Mouse (Mus musculus): ENCODE data around the gene Shkbp1. TPM values are rescaled to one million over a fixed set of nuclear protein-coding genes. Genes with fewer than 3 reads are reported as not detected.

The Shkbp1 gene
- polyA plus RNA-seq, 2 experiments, result 30.5 to 58.7 TPM

- no peaks in the 10 kb centered on the region for H3K36me3 ChIP-seq (ENCODE audit: control insufficient read depth, insufficient read depth, low read length)
- TF ChIP-seq POLR2A (IDR thresholded peaks at IDR 0.05; ENCODE audit: borderline replicate concordance, extremely low read depth, insufficient read depth, insufficient read length), result no peak
- DNase-seq (ENCODE audit: low spot score) (peak; percentile 29), ATAC-seq (ENCODE audit: low FRiP score, low read depth) (no peak)
- H3K9ac ChIP-seq (ENCODE audit: low read depth, low read length, severe bottlenecking), result peak overlapping the region; percentile 38
- no peaks in the 10 kb centered on the region for H3K9me3 ChIP-seq (ENCODE audit: control insufficient read depth, low read length)
- 7% methylated on average over 13 of the region's 68 CpGs for WGBS
- peak overlapping the region; percentile 47 for H3K4me3 ChIP-seq (replicated peaks; ENCODE audit: low read length)
- H3K4me2 ChIP-seq (replicated peaks; ENCODE audit: low read depth, low read length, severe bottlenecking), result peak overlapping the region; percentile 77
- no peak overlapping the region for H3K27ac ChIP-seq (replicated peaks; ENCODE audit: low read depth, low read length)
- H3K4me1 ChIP-seq (ENCODE audit: control insufficient read depth, insufficient read depth, low read length), result peaks cover 4% of the 10 kb centered on the region; the same call in 1 of the 2 replicates
- H3K27me3 ChIP-seq (ENCODE audit: control insufficient read depth, insufficient read depth, low read length), result peaks cover 57% of the 10 kb centered on the region
Measured at GRCm38 (mm10) chr7:27396184-27397047, 40.6 kb upstream of the Shkbp1 start.

GRCm38 (mm10) chr7:27395521-27396183 is 39.8 kb upstream of the Shkbp1 start:
- H3K36me3 ChIP-seq (ENCODE audit: control insufficient read depth, insufficient read depth, low read length), result no peaks in the 10 kb centered on the region
- H3K9me3 ChIP-seq (ENCODE audit: control insufficient read depth, low read length), result no peaks in the 10 kb centered on the region
- H3K27me3 ChIP-seq (ENCODE audit: control insufficient read depth, insufficient read depth, low read length), result peaks cover 59% of the 10 kb centered on the region
- no peak overlapping the region for H3K9ac ChIP-seq (ENCODE audit: low read depth, low read length, severe bottlenecking)
- H3K4me1 ChIP-seq (ENCODE audit: control insufficient read depth, insufficient read depth, low read length), result peaks cover 4% of the 10 kb centered on the region; the same call in 1 of the 2 replicates
- peak overlapping the region; percentile 47 for H3K4me3 ChIP-seq (replicated peaks; ENCODE audit: low read length)
- ATAC-seq (ENCODE audit: low FRiP score, low read depth), result no peak
- no peak overlapping the region for H3K27ac ChIP-seq (replicated peaks; ENCODE audit: low read depth, low read length)
- TF ChIP-seq POLR2A (IDR thresholded peaks at IDR 0.05; ENCODE audit: borderline replicate concordance, extremely low read depth, insufficient read depth, insufficient read length), result no peak
- peak overlapping the region; percentile 77; the same call in 1 of the 2 replicates for H3K4me2 ChIP-seq (replicated peaks; ENCODE audit: low read depth, low read length, severe bottlenecking)
- 3% methylated on average over 21 of the region's 22 CpGs for WGBS
- DNase-seq (ENCODE audit: low spot score), result no peak

GRCm38 (mm10) chr7:27391416-27391815 is 35.6 kb upstream of the Shkbp1 start:
- no peak for ATAC-seq (ENCODE audit: low FRiP score, low read depth)
- peaks cover 33% of the 10 kb centered on the region for H3K27me3 ChIP-seq (ENCODE audit: control insufficient read depth, insufficient read depth, low read length)

GRCm38 (mm10) chr7:27389213-27389612 is 33.4 kb upstream of the Shkbp1 start:
- ATAC-seq (ENCODE audit: low FRiP score, low read depth), result no peak
- no peak for TF ChIP-seq POLR2A (IDR thresholded peaks at IDR 0.05; ENCODE audit: borderline replicate concordance, extremely low read depth, insufficient read depth, insufficient read length)
- Histone ChIP-seq H3K4me1 (ENCODE audit: control insufficient read depth, insufficient read depth, low read length) (no peaks in the 10 kb centered on the region), H3K27ac (replicated peaks; ENCODE audit: low read depth, low read length) (no peak overlapping the region), H3K4me2 (replicated peaks; ENCODE audit: low read depth, low read length, severe bottlenecking) (no peak overlapping the region), H3K36me3 (ENCODE audit: control insufficient read depth, insufficient read depth, low read length) (no peaks in the 10 kb centered on the region), H3K27me3 (ENCODE audit: control insufficient read depth, insufficient read depth, low read length) (peaks cover 11% of the 10 kb centered on the region; the same call in 1 of the 2 replicates), H3K9me3 (ENCODE audit: control insufficient read depth, low read length) (no peaks in the 10 kb centered on the region), H3K4me3 (replicated peaks; ENCODE audit: low read length) (no peak overlapping the region), H3K9ac (ENCODE audit: low read depth, low read length, severe bottlenecking) (no peak overlapping the region)
- WGBS, result 71% methylated on average over 6 of the region's 6 CpGs
- no peak for DNase-seq (ENCODE audit: low spot score)

More at GRCm38 (mm10) chr7:27391416-27391815, 35.6 kb upstream of the Shkbp1 start:
- Histone ChIP-seq H3K4me1 (ENCODE audit: control insufficient read depth, insufficient read depth, low read length) (peaks cover under 1% of the 10 kb centered on the region; the same call in 1 of the 2 replicates), H3K27ac (replicated peaks; ENCODE audit: low read depth, low read length) (no peak overlapping the region), H3K36me3 (ENCODE audit: control insufficient read depth, insufficient read depth, low read length) (no peaks in the 10 kb centered on the region), H3K4me3 (replicated peaks; ENCODE audit: low read length) (no peak overlapping the region), H3K9ac (ENCODE audit: low read depth, low read length, severe bottlenecking) (no peak overlapping the region), H3K4me2 (replicated peaks; ENCODE audit: low read depth, low read length, severe bottlenecking) (no peak overlapping the region), H3K9me3 (ENCODE audit: control insufficient read depth, low read length) (no peaks in the 10 kb centered on the region)
- 36% methylated on average over 16 of the region's 16 CpGs for WGBS
- no peak for TF ChIP-seq POLR2A (IDR thresholded peaks at IDR 0.05; ENCODE audit: borderline replicate concordance, extremely low read depth, insufficient read depth, insufficient read length)
- no peak for DNase-seq (ENCODE audit: low spot score)

- Histone ChIP-seq H3K4me3 (replicated peaks; ENCODE audit: low read length) (no peak overlapping the region), H3K36me3 (ENCODE audit: control insufficient read depth, insufficient read depth, low read length) (no peaks in the 10 kb centered on the region), H3K27ac (replicated peaks; ENCODE audit: low read depth, low read length) (no peak overlapping the region), H3K27me3 (ENCODE audit: control insufficient read depth, insufficient read depth, low read length) (no peaks in the 10 kb centered on the region), H3K4me1 (ENCODE audit: control insufficient read depth, insufficient read depth, low read length) (no peaks in the 10 kb centered on the region), H3K9me3 (ENCODE audit: control insufficient read depth, low read length) (no peaks in the 10 kb centered on the region), H3K9ac (ENCODE audit: low read depth, low read length, severe bottlenecking) (no peak overlapping the region), H3K4me2 (replicated peaks; ENCODE audit: low read depth, low read length, severe bottlenecking) (no peak overlapping the region)
- ATAC-seq (ENCODE audit: low FRiP score, low read depth) (no peak), DNase-seq (ENCODE audit: low spot score) (peak; percentile 33)
- no peak for TF ChIP-seq POLR2A (IDR thresholded peaks at IDR 0.05; ENCODE audit: borderline replicate concordance, extremely low read depth, insufficient read depth, insufficient read length)
- WGBS, result 32% methylated on average over 4 of the region's 4 CpGs
Measured at GRCm38 (mm10) chr7:27384731-27385130, 28.9 kb upstream of the Shkbp1 start.
